Mouse (Mus musculus): ENCODE measurements around the gene Prdm2. TPM values are rescaled to one million over a fixed set of nuclear protein-coding genes. Genes with fewer than 3 reads are reported as not detected.

The Prdm2 gene
- polyA plus RNA-seq (2021; fragmentation: Nextera tagmentation) = 5.9 and 6.1 TPM in 2 replicates
- long read RNA-seq, experiment 1, partial matches to known transcripts = 5 of 19 reads
- long read RNA-seq, experiment 1, other reads (novel, unspliced or antisense) = 14 of 19 reads
- long read RNA-seq, experiment 2, partial matches to known transcripts = 7 of 17 reads
- long read RNA-seq, experiment 2, other reads (novel, unspliced or antisense) = 10 of 17 reads

DNA sequence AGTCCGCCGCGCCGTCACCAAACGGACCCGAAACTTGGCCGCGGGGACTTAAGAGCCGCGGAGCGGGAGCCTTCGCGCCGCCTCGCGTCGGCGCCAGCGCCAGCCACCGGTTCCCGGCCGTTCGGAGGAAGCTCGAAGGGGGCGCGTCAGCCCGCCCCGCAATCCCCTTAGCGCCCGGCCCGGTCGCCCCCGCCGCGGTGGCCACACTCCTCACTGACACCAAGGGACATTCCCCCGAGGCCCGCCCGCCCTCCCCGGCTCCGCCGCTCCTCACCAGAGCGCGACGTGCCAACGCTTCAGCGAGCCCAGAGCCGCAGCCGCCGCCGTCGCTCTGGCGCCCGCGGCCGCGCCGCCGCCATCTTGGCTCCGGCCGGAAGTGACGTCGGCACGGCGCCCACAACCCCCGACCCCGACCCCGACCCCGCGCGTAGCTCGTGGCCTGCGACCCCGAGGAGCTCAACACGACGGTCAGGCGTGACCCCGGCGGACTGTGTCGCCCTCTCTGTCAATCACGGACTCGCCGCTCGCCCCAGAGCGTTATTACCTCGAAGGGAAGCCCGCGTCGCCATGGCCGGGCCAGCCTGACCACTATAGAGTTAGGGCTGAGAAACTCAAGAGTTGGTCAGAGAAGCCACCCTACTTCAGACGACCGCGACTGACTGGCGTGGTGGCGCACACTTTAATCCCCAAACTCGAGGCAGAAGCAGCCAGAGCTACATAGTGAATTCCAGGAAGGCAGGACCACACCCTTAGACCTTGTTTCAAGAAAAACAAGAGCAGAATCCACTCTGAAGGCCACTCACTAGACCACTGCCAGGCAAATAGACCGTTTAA lies at the start of gene Prdm2:
Prdm2 (minus strand) TSS at position 655 of the 834 bp plus-strand sequence.

Small RNAs within 50 kb of the gene (microRNA-seq; reads per million reads assigned to microRNA genes)
- not detected for gene Mir7021

Other genes with a start within 250 kb of the Prdm2 start
- 30.3 and 63.0 TPM in 2 replicates for gene Pdpn, start 86.6 kb upstream of the Prdm2 start, polyA plus RNA-seq (2021; fragmentation: Nextera tagmentation)
- gene Lrrc38, start 136.8 kb upstream of the Prdm2 start, polyA plus RNA-seq (2021; fragmentation: Nextera tagmentation) = 1.4 TPM in 2 replicates
- not detected in 2 replicates for gene Pramel1, start 181.4 kb upstream of the Prdm2 start, polyA plus RNA-seq (2021; fragmentation: Nextera tagmentation)
- 6.0 and 6.4 TPM in 2 replicates for gene Pramef8, start 199.4 kb upstream of the Prdm2 start, polyA plus RNA-seq (2021; fragmentation: Nextera tagmentation)
- gene Oog4, start 237.3 kb upstream of the Prdm2 start, polyA plus RNA-seq (2021; fragmentation: Nextera tagmentation) = not detected in 2 replicates